In genomic region chr1:73919909-73920308, GRCm38 (mm10) we compare ENCODE assay signal across 26 mouse cellular contexts.
DNase-seq lines count a peak whose midpoint lies in the region; ATAC-seq and TF ChIP-seq lines count a peak whose summit lies in the region.
"Had no signal": no experiment of that assay in that cellular context is flagged by ENCODE, and none has a peak within 500 bp of the region (broad histone marks: within the 10 kb centered on the region; RNA-seq: fewer than 3 reads in every experiment).

No protein-coding gene starts in this region.

- TF ChIP-seq CTCF in stomach, postnatal 0 days (IDR thresholded peaks at IDR 0.05; ENCODE audit: low read depth), result no peak

- H3K27ac ChIP-seq in heart, embryonic 13.5 days (replicated peaks), result peak overlapping the region; percentile 89
- H3K27ac ChIP-seq in stomach, postnatal 0 days (replicated peaks), result no peak overlapping the region
- H3K27ac ChIP-seq: embryonic facial prominence, embryonic 13.5 days; forebrain, embryonic 12.5 days; hindbrain, embryonic 10.5 days; intestine, embryonic 15.5 days; limb, embryonic 12.5 days; macrophage; midbrain, embryonic 15.5 days; neural tube, embryonic 13.5 days had no signal

- no peak overlapping the region for H3K4me3 ChIP-seq in heart, embryonic 13.5 days
- H3K4me3 ChIP-seq in stomach, postnatal 0 days (ENCODE audit: low read depth, low read length), result no peak overlapping the region
- H3K4me3 ChIP-seq: embryonic facial prominence, embryonic 13.5 days; erythroblast, embryonic 14.5 days; forebrain, embryonic 12.5 days; hindbrain, embryonic 10.5 days; intestine, embryonic 15.5 days; limb, embryonic 12.5 days; midbrain, embryonic 15.5 days; myocyte; neural tube, embryonic 13.5 days had no signal

- ATAC-seq in heart, embryonic 13.5 days (ENCODE audit: extremely low read depth, insufficient number of reproducible peaks, low FRiP score, low TSS enrichment), result peak; percentile 18; the same call in 1 of the 2 replicates
- ATAC-seq in stomach, postnatal 0 days (ENCODE audit: low FRiP score, low TSS enrichment), result no peak
- ATAC-seq: hindbrain, embryonic 16.5 days; intestine, embryonic 15.5 days; liver, postnatal 0 days; midbrain, embryonic 15.5 days had no signal

- peak overlapping the region; percentile 41; the same call in 1 of the 2 replicates for H3K9ac ChIP-seq in heart, embryonic 13.5 days
- no peak overlapping the region for H3K9ac ChIP-seq in stomach, postnatal 0 days (ENCODE audit: low read length)
- H3K9ac ChIP-seq: embryonic facial prominence, embryonic 13.5 days; forebrain, embryonic 12.5 days; intestine, embryonic 15.5 days; limb, embryonic 12.5 days; liver, postnatal 0 days; midbrain, embryonic 15.5 days; neural tube, embryonic 13.5 days had no signal

- peak; percentile 1 to 5 for DNase-seq in gastrocnemius, postnatal 36 days
- no peak for DNase-seq in gastrocnemius, postnatal 25 days
- no peak for DNase-seq in heart, adult 8-10 months (ENCODE audit: low spot score)
- DNase-seq in right cerebral cortex, postnatal 14 days, result peak; percentile 0
- DNase-seq in right cerebral cortex, adult 2 months (ENCODE audit: low spot score in 2 of 2), result no peak
- no peak for DNase-seq in stomach, postnatal 0 days (ENCODE audit: low spot score)
- DNase-seq: cerebellum, adult 8-10 months; cerebellum, postnatal 36 days; embryo, embryonic 11 days; liver, postnatal 0 days; retina, postnatal 1 day; right cerebral cortex, postnatal 4 days; thymus, postnatal 25 days had no signal

- WGBS in heart, embryonic 13.5 days, result 33% methylated on average over 3 of the region's 3 CpGs
- 94% methylated on average over 3 of the region's 3 CpGs for WGBS in stomach, postnatal 0 days

- intact Hi-C loops in gastrocnemius, postnatal 36 days (cut with DNase I), result no loop called here

- H3K9me3 ChIP-seq in heart, embryonic 13.5 days, result no peaks in the 10 kb centered on the region
- no peaks in the 10 kb centered on the region for H3K9me3 ChIP-seq in stomach, postnatal 0 days (ENCODE audit: control insufficient read depth, low read length)
- H3K9me3 ChIP-seq: embryonic facial prominence, embryonic 13.5 days; forebrain, embryonic 12.5 days; hindbrain, embryonic 10.5 days; intestine, embryonic 15.5 days; limb, embryonic 12.5 days; midbrain, embryonic 15.5 days; neural tube, embryonic 13.5 days had no signal

- H3K36me3 ChIP-seq in heart, embryonic 13.5 days, result peaks cover 100% of the 10 kb centered on the region
- peaks cover 33% of the 10 kb centered on the region for H3K36me3 ChIP-seq in stomach, postnatal 0 days (ENCODE audit: control insufficient read depth, insufficient read depth, low read length)
- H3K36me3 ChIP-seq: midbrain, embryonic 15.5 days had no signal

- H3K4me2 ChIP-seq in heart, embryonic 13.5 days, result no peak overlapping the region
- no peak overlapping the region for H3K4me2 ChIP-seq in stomach, postnatal 0 days (replicated peaks; ENCODE audit: low read depth)
- H3K4me2 ChIP-seq: embryonic facial prominence, embryonic 13.5 days; forebrain, embryonic 12.5 days; intestine, embryonic 15.5 days; limb, embryonic 12.5 days; liver, embryonic 11.5 days; midbrain, embryonic 15.5 days; neural tube, embryonic 13.5 days had no signal

- TF ChIP-seq EP300 in stomach, postnatal 0 days (optimal IDR thresholded peaks at IDR 0.05), result no peak

- no peaks in the 10 kb centered on the region for H3K27me3 ChIP-seq in heart, embryonic 13.5 days (replicated peaks)
- H3K27me3 ChIP-seq in stomach, postnatal 0 days (ENCODE audit: control insufficient read depth, insufficient read depth, low read length), result no peaks in the 10 kb centered on the region
- H3K27me3 ChIP-seq: embryonic facial prominence, embryonic 13.5 days; forebrain, embryonic 12.5 days; intestine, embryonic 15.5 days; limb, embryonic 12.5 days; midbrain, embryonic 15.5 days; neural tube, embryonic 13.5 days had no signal

- peaks cover 84% of the 10 kb centered on the region for H3K4me1 ChIP-seq in heart, embryonic 13.5 days
- no peaks in the 10 kb centered on the region for H3K4me1 ChIP-seq in stomach, postnatal 0 days (replicated peaks; ENCODE audit: control insufficient read depth, insufficient read depth)
- H3K4me1 ChIP-seq: intestine, embryonic 15.5 days; midbrain, embryonic 15.5 days; neural tube, embryonic 13.5 days had no signal

Comparison
In these comparisons a context has a peak if more than half of its experiments do, and no peak if none do; other contexts are left out.
1. DNase-seq: peak in gastrocnemius, postnatal 36 days (2 of 2) and right cerebral cortex, postnatal 14 days (single experiment); none in gastrocnemius, postnatal 25 days (single experiment), heart, adult 8-10 months (single experiment), right cerebral cortex, adult 2 months (0 of 2) and stomach, postnatal 0 days (single experiment).